8 mouse cellular contexts compared by ENCODE assay signal in genomic region chr4:152119396-152120292, GRCm38 (mm10). TPM values are rescaled to one million over a fixed set of nuclear protein-coding genes. Genes with fewer than 3 reads are reported as not detected.
DNase-seq lines count a peak whose midpoint lies in the region; ATAC-seq and TF ChIP-seq lines count a peak whose summit lies in the region.

No protein-coding gene starts in this region.

- H3K27ac ChIP-seq in layer of hippocampus, adult 2 months = peak overlapping the region; percentile 77
- H3K27ac ChIP-seq in forebrain, embryonic 15.5 days (replicated peaks) = no peak overlapping the region
- no peak overlapping the region for H3K27ac ChIP-seq in stomach, embryonic 14.5 days (ENCODE audit: low read length)

- no peak overlapping the region for H3K4me3 ChIP-seq in layer of hippocampus, adult 2 months
- peak overlapping the region; percentile 2; the same call in 1 of the 2 replicates for H3K4me3 ChIP-seq in forebrain, embryonic 15.5 days
- H3K4me3 ChIP-seq in stomach, embryonic 14.5 days (ENCODE audit: low read depth, low read length) = 0 out of 2 replicates have a peak overlapping the region, but pooled peaks have one; percentile 10

- H3K36me3 ChIP-seq in forebrain, embryonic 15.5 days = no peaks in the 10 kb centered on the region
- no peaks in the 10 kb centered on the region for H3K36me3 ChIP-seq in stomach, embryonic 14.5 days (ENCODE audit: control insufficient read depth, insufficient read depth, low read length)

- DNase-seq in layer of hippocampus, adult 2 months (ENCODE audit: low spot score in 2 of 2) = peak in 1 of 2 experiments; percentile 67
- no peak for DNase-seq in layer of hippocampus, adult 9-11 months
- peak; percentile 82 for DNase-seq in ZHBTc4 (ENCODE audit: low read depth, low spot score)
- peak; percentile 57 for DNase-seq in kidney, adult 9 months
- DNase-seq in lung, postnatal 10 days = peak; percentile 71
- DNase-seq in natural killer cell, adult 2 months (ENCODE audit: low spot score in 2 of 2) = no peak

- no peak for ATAC-seq in forebrain, embryonic 15.5 days (replicated peaks)
- no peak for ATAC-seq in stomach, embryonic 14.5 days (ENCODE audit: insufficient number of reproducible peaks, insufficient read depth, low FRiP score, low read depth)

- peaks cover 24% of the 10 kb centered on the region for H3K4me1 ChIP-seq in forebrain, embryonic 15.5 days
- peaks cover 32% of the 10 kb centered on the region for H3K4me1 ChIP-seq in stomach, embryonic 14.5 days (ENCODE audit: control insufficient read depth, insufficient read depth, low read length)

- H3K4me2 ChIP-seq in forebrain, embryonic 15.5 days (replicated peaks) = peak overlapping the region; percentile 4
- H3K4me2 ChIP-seq in stomach, embryonic 14.5 days (replicated peaks; ENCODE audit: low read depth, low read length) = peak overlapping the region; percentile 19; the same call in 1 of the 2 replicates

- H3K9ac ChIP-seq in forebrain, embryonic 15.5 days (replicated peaks) = no peak overlapping the region
- H3K9ac ChIP-seq in stomach, embryonic 14.5 days (replicated peaks; ENCODE audit: low read depth, low read length) = no peak overlapping the region

- H3K9me3 ChIP-seq in forebrain, embryonic 15.5 days = no peaks in the 10 kb centered on the region
- no peaks in the 10 kb centered on the region for H3K9me3 ChIP-seq in stomach, embryonic 14.5 days (ENCODE audit: control insufficient read depth, low read depth, low read length)

- peaks cover 99% of the 10 kb centered on the region for H3K27me3 ChIP-seq in forebrain, embryonic 15.5 days
- peaks cover 57% of the 10 kb centered on the region for H3K27me3 ChIP-seq in stomach, embryonic 14.5 days (ENCODE audit: control insufficient read depth, insufficient read depth, low read length)

- WGBS in forebrain, embryonic 15.5 days = 2% methylated on average over 39 of the region's 39 CpGs
- 7% methylated on average over 39 of the region's 39 CpGs for WGBS in stomach, embryonic 14.5 days

- peak; percentile 84 for TF ChIP-seq CTCF in layer of hippocampus, adult 2 months (conservative IDR thresholded peaks at IDR 0.05)

RNA-seq across cellular contexts. Expression of gene Tnfrsf25, which starts 3.9 kb away (rescaled TPM):
- 10 to 100 TPM; 22.7 to 48.4 TPM for total RNA-seq in layer of hippocampus, adult 2 months (2021)
- 0.53 and 1.0 TPM in 2 replicates for polyA plus RNA-seq in forebrain, embryonic 15.5 days (2015; fragmentation: Nextera tagmentation; extraction: Ambion mirVana)
- polyA plus RNA-seq in stomach, embryonic 14.5 days (2014; fragmentation: Nextera tagmentation; extraction: Ambion mirVana) = 0.67 and 0.91 TPM in 2 replicates

RNA-seq across cellular contexts. Expression of gene Espn, which starts 32.5 kb away (rescaled TPM):
- 1 to 10 TPM; 1.2 to 1.9 TPM for total RNA-seq in layer of hippocampus, adult 2 months (2021)
- 0.09 and 0.10 TPM in 2 replicates for polyA plus RNA-seq in forebrain, embryonic 15.5 days (2015; fragmentation: Nextera tagmentation; extraction: Ambion mirVana)
- polyA plus RNA-seq in stomach, embryonic 14.5 days (2014; fragmentation: Nextera tagmentation; extraction: Ambion mirVana) = 10.5 and 10.9 TPM in 2 replicates

RNA-seq across cellular contexts. Expression of gene Hes2, which starts 39.0 kb away (rescaled TPM):
- total RNA-seq in layer of hippocampus, adult 2 months (2021) = not detected
- polyA plus RNA-seq in forebrain, embryonic 15.5 days (2015; fragmentation: Nextera tagmentation; extraction: Ambion mirVana) = not detected in 2 replicates
- polyA plus RNA-seq in stomach, embryonic 14.5 days (2014; fragmentation: Nextera tagmentation; extraction: Ambion mirVana) = 0.29 and 0.55 TPM in 2 replicates

RNA-seq across cellular contexts. Expression of gene Plekhg5, which starts 47.3 kb away (rescaled TPM):
- 100 to 1,000 TPM; 163 to 164 TPM for total RNA-seq in layer of hippocampus, adult 2 months (2021)
- polyA plus RNA-seq in forebrain, embryonic 15.5 days (2015; fragmentation: Nextera tagmentation; extraction: Ambion mirVana) = 9.3 and 10.9 TPM in 2 replicates
- 10.4 and 11.5 TPM in 2 replicates for polyA plus RNA-seq in stomach, embryonic 14.5 days (2014; fragmentation: Nextera tagmentation; extraction: Ambion mirVana)

RNA-seq across cellular contexts. Expression of gene Acot7, which starts 58.3 kb away (rescaled TPM):
- total RNA-seq in layer of hippocampus, adult 2 months (2021) = 100 to 1,000 TPM; 306 to 335 TPM
- 210 and 219 TPM in 2 replicates for polyA plus RNA-seq in forebrain, embryonic 15.5 days (2015; fragmentation: Nextera tagmentation; extraction: Ambion mirVana)
- 71.4 and 72.4 TPM in 2 replicates for polyA plus RNA-seq in stomach, embryonic 14.5 days (2014; fragmentation: Nextera tagmentation; extraction: Ambion mirVana)

Comparison
In these comparisons a context has a peak if more than half of its experiments do, and no peak if none do; other contexts are left out.
1. DNase-seq: peak in ZHBTc4 (single experiment), kidney, adult 9 months (single experiment) and lung, postnatal 10 days (single experiment); none in layer of hippocampus, adult 9-11 months (single experiment) and natural killer cell, adult 2 months (0 of 2).
2. RNA of gene Espn, which starts 32.5 kb away (polyA plus RNA-seq): 10.5 to 10.9 TPM in stomach, embryonic 14.5 days; 0.09 to 0.10 TPM in forebrain, embryonic 15.5 days; every median in the first group is over 10 times any median in the second.